29 mouse cellular contexts compared by ENCODE assay signal in the genomic region with DNA sequence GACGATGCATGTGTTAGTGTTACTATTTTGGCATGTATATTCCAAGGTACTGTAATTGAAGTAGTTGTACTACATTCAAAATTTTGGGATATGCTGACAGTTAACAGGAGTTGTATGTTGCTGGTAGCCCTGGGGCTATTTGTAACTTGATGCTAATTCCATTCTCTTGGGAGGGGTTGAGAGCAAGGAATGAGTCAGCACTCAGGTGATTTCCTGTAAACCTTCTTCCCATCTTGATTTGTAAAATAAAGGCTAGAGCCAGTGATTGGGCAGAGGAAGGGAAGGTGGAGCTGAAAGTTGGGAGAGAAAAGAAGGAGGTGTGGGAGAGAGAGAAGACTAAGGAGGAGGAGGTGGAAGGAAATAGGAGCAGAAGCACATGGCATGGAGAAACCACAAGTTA.
DNase-seq lines count a peak whose midpoint lies in the region; ATAC-seq and TF ChIP-seq lines count a peak whose summit lies in the region.
"Had no signal": no experiment of that assay in that cellular context is flagged by ENCODE, and none has a peak within 500 bp of the region (broad histone marks: within the 10 kb centered on the region; RNA-seq: fewer than 3 reads in every experiment).

No protein-coding gene starts in this region.

- no peak overlapping the region for H3K27ac ChIP-seq in embryonic facial prominence, embryonic 11.5 days (replicated peaks; ENCODE audit: low read depth, low read length)
- H3K27ac ChIP-seq in thymus, adult 2 months (ENCODE audit: control insufficient read depth, insufficient read depth, low read length) = no peak overlapping the region
- H3K27ac ChIP-seq: embryonic facial prominence, embryonic 12.5 days; embryonic facial prominence, embryonic 15.5 days; heart, adult 2 months; heart, embryonic 10.5 days; heart, embryonic 13.5 days; hindbrain, embryonic 14.5 days; hindbrain, postnatal 0 days had no signal

- no peak overlapping the region for H3K4me2 ChIP-seq in embryonic facial prominence, embryonic 11.5 days (ENCODE audit: low read depth, low read length)
- H3K4me2 ChIP-seq: embryonic facial prominence, embryonic 12.5 days; embryonic facial prominence, embryonic 15.5 days; heart, embryonic 13.5 days; hindbrain, embryonic 14.5 days had no signal

- 76% methylated on average over 1 of the region's 1 CpGs for WGBS in embryonic facial prominence, embryonic 11.5 days
- WGBS in thymus, adult 2 months = 84% methylated on average over 1 of the region's 1 CpGs

- no peaks in the 10 kb centered on the region for H3K27me3 ChIP-seq in embryonic facial prominence, embryonic 11.5 days (ENCODE audit: control insufficient read depth, insufficient read depth, low read length)
- H3K27me3 ChIP-seq in thymus, adult 2 months (ENCODE audit: control insufficient read depth, insufficient read depth, low read length) = no peaks in the 10 kb centered on the region
- H3K27me3 ChIP-seq: embryonic facial prominence, embryonic 12.5 days; embryonic facial prominence, embryonic 15.5 days; heart, embryonic 13.5 days had no signal

- DNase-seq in 3T3-L1 (ENCODE audit: low read depth, low spot score) (peak; percentile 22), ES-CJ7 (ENCODE audit: low read depth, low spot score) (peak; percentile 60), WW6 (ENCODE audit: low read depth, low spot score) (peak; percentile 24)
- DNase-seq in embryonic facial prominence, embryonic 11.5 days (ENCODE audit: low spot score) = peak; percentile 24
- DNase-seq in B cell, adult 2 months = no peak
- DNase-seq in gastrocnemius, adult 18-20 months (ENCODE audit: low spot score) = no peak
- no peak for DNase-seq in thymus, adult 2 months
- DNase-seq: adrenal gland, postnatal 10 days; adrenal gland, postnatal 36 days; cerebellum, adult 18-20 months; cerebellum, adult 9-10 months; cerebellum, postnatal 14 days; forebrain, postnatal 0 days; gastrocnemius, postnatal 10 days; gastrocnemius, postnatal 36 days; heart, adult 2 months; heart, postnatal 14 days; heart, postnatal 4 days; kidney, adult 18-20 months had no signal

- H3K4me3 ChIP-seq in embryonic facial prominence, embryonic 11.5 days (ENCODE audit: low read depth, low read length) = no peak overlapping the region
- H3K4me3 ChIP-seq in thymus, adult 2 months (ENCODE audit: control insufficient read depth, insufficient read depth, low read length) = no peak overlapping the region
- H3K4me3 ChIP-seq: embryonic facial prominence, embryonic 12.5 days; embryonic facial prominence, embryonic 15.5 days; heart, adult 2 months; heart, embryonic 10.5 days; heart, embryonic 13.5 days had no signal

- TF ChIP-seq CTCF in thymus, adult 2 months (IDR thresholded peaks at IDR 0.05; ENCODE audit: borderline replicate concordance, control insufficient read depth, extremely low read depth, insufficient read depth, low read length, poor library complexity) = no peak

- no peaks in the 10 kb centered on the region for H3K4me1 ChIP-seq in embryonic facial prominence, embryonic 11.5 days (ENCODE audit: control insufficient read depth, insufficient read depth, low read length)
- no peaks in the 10 kb centered on the region for H3K4me1 ChIP-seq in thymus, adult 2 months (replicated peaks; ENCODE audit: control insufficient read depth, insufficient read depth, low read length)
- H3K4me1 ChIP-seq: embryonic facial prominence, embryonic 12.5 days; embryonic facial prominence, embryonic 15.5 days; heart, embryonic 10.5 days; heart, embryonic 13.5 days had no signal

- no peak for ATAC-seq in embryonic facial prominence, embryonic 11.5 days (replicated peaks; ENCODE audit: insufficient number of reproducible peaks, low FRiP score, low TSS enrichment, low read depth)
- ATAC-seq: activated CD4-positive, CD25-positive, alpha-beta regulatory T cell, adult 4 months; forebrain, embryonic 14.5 days; forebrain, postnatal 0 days; hindbrain, postnatal 0 days; inflammation-experienced regulatory T-cells, adult 6 months; intestine, embryonic 16.5 days had no signal

- H3K36me3 ChIP-seq in embryonic facial prominence, embryonic 11.5 days (replicated peaks; ENCODE audit: control insufficient read depth, insufficient read depth, low read depth, low read length) = no peaks in the 10 kb centered on the region
- H3K36me3 ChIP-seq in thymus, adult 2 months (ENCODE audit: control insufficient read depth, insufficient read depth, low read length) = no peaks in the 10 kb centered on the region
- H3K36me3 ChIP-seq: embryonic facial prominence, embryonic 12.5 days; embryonic facial prominence, embryonic 15.5 days; heart, embryonic 10.5 days; heart, embryonic 13.5 days had no signal

- H3K9me3 ChIP-seq in embryonic facial prominence, embryonic 11.5 days (replicated peaks; ENCODE audit: control insufficient read depth, low read length) = no peaks in the 10 kb centered on the region
- H3K9me3 ChIP-seq: embryonic facial prominence, embryonic 12.5 days; embryonic facial prominence, embryonic 15.5 days; heart, embryonic 10.5 days; heart, embryonic 13.5 days had no signal

- no peak overlapping the region for H3K9ac ChIP-seq in embryonic facial prominence, embryonic 11.5 days (replicated peaks; ENCODE audit: low read length)
- H3K9ac ChIP-seq: embryonic facial prominence, embryonic 12.5 days; embryonic facial prominence, embryonic 15.5 days; forebrain, postnatal 0 days; heart, embryonic 13.5 days; hindbrain, embryonic 14.5 days had no signal

- no peak for TF ChIP-seq POLR2A in thymus, adult 2 months (IDR thresholded peaks at IDR 0.05; ENCODE audit: control insufficient read depth, extremely low read depth, insufficient read depth, low read length, poor library complexity)

Comparison
In these comparisons a context has a peak if more than half of its experiments do, and no peak if none do; other contexts are left out.
1. DNase-seq: peak in 3T3-L1 (single experiment), ES-CJ7 (single experiment), WW6 (single experiment) and embryonic facial prominence, embryonic 11.5 days (single experiment); none in B cell, adult 2 months (0 of 2), gastrocnemius, adult 18-20 months (single experiment) and thymus, adult 2 months (single experiment).